Mouse (Mus musculus): ENCODE measurements at regions not wholly inside any gene's neighbourhood (a gene's known extent, or its start where the extent isn't known, plus 50 kb on each side); places are given as distances from the start of the nearest gene placed in this dataset.

GRCm38 (mm10) chr13:106738011-106738410 is 198.7 kb downstream of the Ipo11 start:
- no peak for DNase-seq (ENCODE audit: low read depth, low spot score)

- no peak for DNase-seq (ENCODE audit: low read depth, low spot score)
Measured at GRCm38 (mm10) chr13:106734323-106734722, 202.4 kb downstream of the Ipo11 start.

- no peak for DNase-seq (ENCODE audit: low read depth, low spot score)
Measured at GRCm38 (mm10) chr13:106732906-106733305, 203.9 kb downstream of the Ipo11 start.

GRCm38 (mm10) chr13:106723315-106723714 is 213.4 kb downstream of the Ipo11 start:
- DNase-seq (ENCODE audit: low read depth, low spot score) = no peak

GRCm38 (mm10) chr13:106721167-106721566 is 215.6 kb downstream of the Ipo11 start:
- no peak for DNase-seq (ENCODE audit: low read depth, low spot score)

GRCm38 (mm10) chr13:106715771-106716170 is 221.0 kb downstream of the Ipo11 start:
- no peak for DNase-seq (ENCODE audit: low read depth, low spot score)

GRCm38 (mm10) chr13:106715234-106715633 is 221.5 kb downstream of the Ipo11 start:
- DNase-seq (ENCODE audit: low read depth, low spot score) = no peak

GRCm38 (mm10) chr13:106710580-106710979 is 226.2 kb downstream of the Ipo11 start:
- DNase-seq (ENCODE audit: low read depth, low spot score) = no peak

- DNase-seq (ENCODE audit: low read depth, low spot score) = no peak
Measured at GRCm38 (mm10) chr13:106700376-106700775, 236.4 kb downstream of the Ipo11 start.

- no peak for DNase-seq (ENCODE audit: low read depth, low spot score)
Measured at GRCm38 (mm10) chr13:106699957-106700356, 236.8 kb downstream of the Ipo11 start.

- no peak for DNase-seq (ENCODE audit: low read depth, low spot score)
Measured at GRCm38 (mm10) chr13:106691787-106692571, 244.8 kb downstream of the Ipo11 start.

GRCm38 (mm10) chr13:106690125-106690524 is 246.6 kb downstream of the Ipo11 start:
- no peak for DNase-seq (ENCODE audit: low read depth, low spot score)

- no peak for DNase-seq (ENCODE audit: low read depth, low spot score)
Measured at GRCm38 (mm10) chr13:106689618-106690017, 247.1 kb downstream of the Ipo11 start.

- no peak for DNase-seq (ENCODE audit: low read depth, low spot score)
Measured at GRCm38 (mm10) chr13:106689051-106689450, 247.7 kb downstream of the Ipo11 start.

GRCm38 (mm10) chr13:106669665-106670064 is 267.1 kb downstream of the Ipo11 start:
- no peak for DNase-seq (ENCODE audit: low read depth, low spot score)

GRCm38 (mm10) chr13:106662195-106662594 is 274.6 kb downstream of the Ipo11 start:
- DNase-seq (ENCODE audit: low read depth, low spot score) = no peak

- DNase-seq (ENCODE audit: low read depth, low spot score) = no peak
Measured at GRCm38 (mm10) chr13:106649363-106649762, 287.4 kb downstream of the Ipo11 start.

- no peak for DNase-seq (ENCODE audit: low read depth, low spot score)
Measured at GRCm38 (mm10) chr13:106643302-106643975, 293.3 kb downstream of the Ipo11 start.

GRCm38 (mm10) chr13:106638706-106639385 is 297.9 kb downstream of the Ipo11 start:
- no peak for DNase-seq (ENCODE audit: low read depth, low spot score)

- no peak for DNase-seq (ENCODE audit: low read depth, low spot score)
Measured at GRCm38 (mm10) chr13:106591729-106592128, 345.0 kb downstream of the Ipo11 start.

GRCm38 (mm10) chr13:106567658-106568359 is 368.9 kb downstream of the Ipo11 start:
- no peak for DNase-seq (ENCODE audit: low read depth, low spot score)

- no peak for DNase-seq (ENCODE audit: low read depth, low spot score)
Measured at GRCm38 (mm10) chr13:106562588-106562987, 374.2 kb downstream of the Ipo11 start.
